Mouse (Mus musculus) thymus, postnatal 0 days (tissue): ENCODE results near the gene Erbin. TPM values are rescaled to one million over a fixed set of nuclear protein-coding genes. Genes with fewer than 3 reads are reported as not detected.

Experiments used
- DNase-seq: peaks from one replicate; pipeline ENCODE4 v3.0.0-alpha.2; 2015; ENCODE audit warnings: low spot score
- polyA plus RNA-seq: library from polyadenylated mRNA; unstranded; fragments of >200 nt; fragmentation: Nextera tagmentation; extraction: Ambion mirVana; gene quantifications from 2 replicates; pipeline ENCODE4 v1.2.1, GENCODE M21; 2015

The Erbin gene
- polyA plus RNA-seq, 1 experiment from 2014 or later: 31.8 TPM

- DNase-seq: no peak
Observed at GRCm38 (mm10) chr13:103914114-103914736, 6.1 kb downstream of the Erbin start.

GRCm38 (mm10) chr13:103912351-103912750 lies 8.0 kb downstream of the Erbin start:
- DNase-seq: no peak

GRCm38 (mm10) chr13:103910598-103910997 lies 9.7 kb downstream of the Erbin start:
- no peak for DNase-seq

GRCm38 (mm10) chr13:103909894-103910293 lies 10.4 kb downstream of the Erbin start:
- DNase-seq: no peak

GRCm38 (mm10) chr13:103900015-103900414 lies 20.3 kb downstream of the Erbin start:
- no peak for DNase-seq

- DNase-seq: no peak
Observed at GRCm38 (mm10) chr13:103897606-103898005, 22.7 kb downstream of the Erbin start.

- DNase-seq: no peak
Observed at GRCm38 (mm10) chr13:103893065-103893464, 27.2 kb downstream of the Erbin start.

GRCm38 (mm10) chr13:103890038-103890437 lies 30.3 kb downstream of the Erbin start:
- no peak for DNase-seq

GRCm38 (mm10) chr13:103886503-103886902 lies 33.8 kb downstream of the Erbin start:
- DNase-seq: no peak

- DNase-seq: no peak
Observed at GRCm38 (mm10) chr13:103881200-103881599, 39.1 kb downstream of the Erbin start.

GRCm38 (mm10) chr13:103876743-103877142 lies 43.6 kb downstream of the Erbin start:
- DNase-seq: no peak

- no peak for DNase-seq
Observed at GRCm38 (mm10) chr13:103875823-103876514, 44.3 kb downstream of the Erbin start.

- no peak for DNase-seq
Observed at GRCm38 (mm10) chr13:103870786-103871185, 49.5 kb downstream of the Erbin start.

GRCm38 (mm10) chr13:103870117-103870516 lies 50.2 kb downstream of the Erbin start:
- DNase-seq: no peak

- DNase-seq: no peak
Observed at GRCm38 (mm10) chr13:103868875-103869274, 51.4 kb downstream of the Erbin start.

GRCm38 (mm10) chr13:103862041-103862440 lies 58.3 kb downstream of the Erbin start:
- no peak for DNase-seq

GRCm38 (mm10) chr13:103859041-103859440 lies 61.3 kb downstream of the Erbin start:
- no peak for DNase-seq

- DNase-seq: no peak
Observed at GRCm38 (mm10) chr13:103847614-103848013, 72.7 kb downstream of the Erbin start.

- DNase-seq: no peak
Observed at GRCm38 (mm10) chr13:103841287-103842201, 78.8 kb downstream of the Erbin start.

GRCm38 (mm10) chr13:103838619-103839018 lies 81.7 kb downstream of the Erbin start:
- DNase-seq: no peak

- DNase-seq: no peak
Observed at GRCm38 (mm10) chr13:103829623-103830135, 90.6 kb downstream of the Erbin start.

GRCm38 (mm10) chr13:103822270-103822669 lies 98.0 kb downstream of the Erbin start:
- no peak for DNase-seq
